Mouse (Mus musculus): ENCODE measurements around the gene Spata3. TPM values are rescaled to one million over a fixed set of nuclear protein-coding genes. Genes with fewer than 3 reads are reported as not detected.

The Spata3 gene
- not detected in 2 replicates for polyA plus RNA-seq (2014; fragmentation: Nextera tagmentation; extraction: Ambion mirVana)

DNA sequence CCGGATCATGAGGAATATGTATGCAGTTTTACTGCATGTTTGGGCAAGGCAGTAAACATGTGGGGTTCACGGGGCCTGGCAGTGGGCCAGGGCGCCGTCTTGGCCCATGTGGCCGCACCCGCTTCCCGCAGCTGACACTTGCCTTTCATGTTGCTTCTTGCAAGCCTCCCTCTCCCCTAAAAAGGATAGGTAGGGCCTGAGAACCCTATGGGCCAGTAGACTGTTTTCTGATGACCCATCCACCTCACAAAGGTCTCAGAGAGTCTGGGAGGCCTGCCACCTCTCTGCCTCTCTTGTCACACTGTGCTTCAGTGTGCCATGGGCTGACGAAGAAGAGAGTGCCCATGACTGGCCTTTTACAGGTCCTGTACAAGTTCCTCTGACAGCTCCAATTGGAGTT is at the start of gene Spata3:
Gene Spata3 (plus strand): TSS at position 301 of the 400 bp plus-strand sequence.
- Histone ChIP-seq H3K4me1 (ENCODE audit: control insufficient read depth, insufficient read depth, low read length) (no peaks in the 10 kb centered on the region), H3K9ac (ENCODE audit: low read length) (no peak within 1 kb of the TSS), H3K4me2 (ENCODE audit: low read depth, severe bottlenecking) (no peak within 1 kb of the TSS), H3K4me3 (ENCODE audit: low read depth, low read length) (no peak within 1 kb of the TSS), H3K27ac (replicated peaks; ENCODE audit: low read depth, low read length) (no peak within 1 kb of the TSS), H3K27me3 (ENCODE audit: control insufficient read depth, insufficient read depth, low read length) (peaks cover 18% of the 10 kb centered on the region), H3K9me3 (ENCODE audit: control insufficient read depth, low read length) (no peaks in the 10 kb centered on the region), H3K36me3 (ENCODE audit: control insufficient read depth, insufficient read depth, low read length) (no peaks in the 10 kb centered on the region)
- ATAC-seq (ENCODE audit: insufficient number of reproducible peaks, low FRiP score, low TSS enrichment, low read depth): no peak
- DNase-seq (ENCODE audit: low spot score): no peak
- WGBS: 92% methylated on average over 8 of the region's 8 CpGs

DNA sequence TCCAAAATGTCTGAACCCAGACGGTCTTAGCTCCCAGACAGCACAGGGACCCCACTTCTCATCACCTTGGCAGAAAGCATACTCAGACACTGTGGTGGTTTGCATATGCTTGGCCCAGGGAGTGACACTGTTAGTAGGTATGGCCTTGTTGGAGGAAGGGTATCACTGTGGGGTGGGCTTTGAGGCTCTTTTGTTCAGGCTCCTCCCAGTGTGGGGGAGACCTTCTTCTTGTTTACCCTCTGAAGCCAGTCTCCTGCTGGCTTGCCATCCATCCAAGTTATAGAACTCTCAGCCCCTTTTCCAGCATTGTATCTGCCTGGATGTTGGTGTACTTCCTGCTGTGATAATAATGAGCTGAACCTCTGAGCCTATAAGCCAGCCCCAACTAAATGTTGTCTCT is 47.5 kb upstream of the Spata3 start:
- ATAC-seq (ENCODE audit: insufficient number of reproducible peaks, low FRiP score, low TSS enrichment, low read depth) (no peak), DNase-seq (ENCODE audit: low spot score) (no peak)
- Histone ChIP-seq H3K9me3 (ENCODE audit: control insufficient read depth, low read length) (no peaks in the 10 kb centered on the region), H3K4me2 (ENCODE audit: low read depth, severe bottlenecking) (no peak overlapping the region), H3K27me3 (ENCODE audit: control insufficient read depth, insufficient read depth, low read length) (no peaks in the 10 kb centered on the region), H3K27ac (replicated peaks; ENCODE audit: low read depth, low read length) (no peak overlapping the region), H3K4me1 (ENCODE audit: control insufficient read depth, insufficient read depth, low read length) (no peaks in the 10 kb centered on the region), H3K4me3 (ENCODE audit: low read depth, low read length) (no peak overlapping the region), H3K9ac (ENCODE audit: low read length) (no peak overlapping the region), H3K36me3 (ENCODE audit: control insufficient read depth, insufficient read depth, low read length) (no peaks in the 10 kb centered on the region)
- 89% methylated on average over 1 of the region's 1 CpGs for WGBS

DNA sequence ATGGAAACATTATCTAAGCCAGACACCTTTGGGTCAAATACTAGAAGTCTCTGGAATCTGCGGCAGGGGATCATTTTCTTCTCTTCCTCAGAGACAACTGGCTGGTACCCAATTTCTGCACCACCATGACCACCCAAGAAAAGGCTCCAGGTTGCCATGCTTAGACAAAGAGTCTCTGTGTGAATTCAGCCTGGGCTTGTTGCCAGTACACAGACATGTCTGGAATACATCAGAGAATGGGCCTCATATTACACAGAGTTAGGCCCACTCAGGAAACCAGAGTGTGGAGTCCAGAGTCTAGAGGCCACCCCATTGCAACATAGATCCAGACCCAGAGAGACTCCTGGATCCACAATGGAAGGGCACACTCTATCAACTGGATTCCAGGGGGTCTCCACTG is 47.1 kb upstream of the Spata3 start:
- H3K4me2 ChIP-seq (ENCODE audit: low read depth, severe bottlenecking): no peak overlapping the region
- H3K4me3 ChIP-seq (ENCODE audit: low read depth, low read length): no peak overlapping the region
- DNase-seq (ENCODE audit: low spot score): no peak
- no peaks in the 10 kb centered on the region for H3K4me1 ChIP-seq (ENCODE audit: control insufficient read depth, insufficient read depth, low read length)
- no peaks in the 10 kb centered on the region for H3K27me3 ChIP-seq (ENCODE audit: control insufficient read depth, insufficient read depth, low read length)
- no peak overlapping the region for H3K27ac ChIP-seq (replicated peaks; ENCODE audit: low read depth, low read length)
- H3K9ac ChIP-seq (ENCODE audit: low read length): no peak overlapping the region
- H3K9me3 ChIP-seq (ENCODE audit: control insufficient read depth, low read length): no peaks in the 10 kb centered on the region
- 79% methylated on average over 1 of the region's 1 CpGs for WGBS
- ATAC-seq (ENCODE audit: insufficient number of reproducible peaks, low FRiP score, low TSS enrichment, low read depth): no peak
- H3K36me3 ChIP-seq (ENCODE audit: control insufficient read depth, insufficient read depth, low read length): no peaks in the 10 kb centered on the region

DNA sequence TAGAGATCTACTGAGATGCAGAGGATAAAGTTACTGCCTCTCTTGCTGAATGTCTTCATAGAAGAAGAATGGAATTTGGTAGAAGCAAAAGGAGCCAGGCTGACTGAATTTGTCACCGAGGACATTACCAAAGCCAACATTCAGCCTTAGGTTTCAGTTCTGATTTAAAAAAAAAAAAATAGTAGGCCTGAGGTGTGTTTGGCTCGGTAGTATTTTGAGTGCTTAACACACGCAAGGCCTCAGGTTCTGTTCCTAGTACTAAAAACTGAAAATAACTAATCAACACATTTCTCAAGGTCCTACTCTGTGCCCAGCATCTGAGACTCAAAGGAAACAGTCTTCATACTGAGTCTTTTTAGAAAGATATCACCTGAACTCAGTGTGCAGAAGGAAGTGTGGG is 45.5 kb upstream of the Spata3 start:
- no peaks in the 10 kb centered on the region for H3K4me1 ChIP-seq (ENCODE audit: control insufficient read depth, insufficient read depth, low read length)
- no peaks in the 10 kb centered on the region for H3K9me3 ChIP-seq (ENCODE audit: control insufficient read depth, low read length)
- WGBS: 86% methylated on average over 3 of the region's 3 CpGs
- no peak overlapping the region for H3K4me2 ChIP-seq (ENCODE audit: low read depth, severe bottlenecking)
- DNase-seq (ENCODE audit: low spot score): no peak
- no peak overlapping the region for H3K27ac ChIP-seq (replicated peaks; ENCODE audit: low read depth, low read length)
- no peaks in the 10 kb centered on the region for H3K27me3 ChIP-seq (ENCODE audit: control insufficient read depth, insufficient read depth, low read length)
- ATAC-seq (ENCODE audit: insufficient number of reproducible peaks, low FRiP score, low TSS enrichment, low read depth): no peak
- H3K9ac ChIP-seq (ENCODE audit: low read length): no peak overlapping the region
- H3K4me3 ChIP-seq (ENCODE audit: low read depth, low read length): no peak overlapping the region
- no peaks in the 10 kb centered on the region for H3K36me3 ChIP-seq (ENCODE audit: control insufficient read depth, insufficient read depth, low read length)

DNA sequence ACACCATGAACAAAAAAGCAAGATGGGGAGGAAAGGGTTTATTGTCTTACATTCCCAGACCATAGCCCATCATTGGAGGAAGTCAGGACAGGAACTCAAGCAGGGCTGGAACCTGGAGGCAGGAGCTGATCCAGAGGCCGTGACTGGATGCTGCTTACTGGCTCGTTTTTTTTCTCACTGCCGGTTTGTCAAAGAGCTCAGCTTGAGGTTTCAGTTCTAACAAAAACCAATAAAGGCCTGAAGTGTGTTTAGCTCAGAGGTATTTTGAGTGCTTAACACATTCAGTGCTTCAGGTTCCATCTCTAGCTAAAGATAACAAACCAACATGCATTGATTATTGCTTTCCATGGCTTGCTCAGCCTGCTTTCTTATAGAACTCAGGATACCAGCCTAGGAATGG is 44.3 kb upstream of the Spata3 start:
- H3K9ac ChIP-seq (ENCODE audit: low read length): no peak overlapping the region
- no peak overlapping the region for H3K4me3 ChIP-seq (ENCODE audit: low read depth, low read length)
- H3K27ac ChIP-seq (replicated peaks; ENCODE audit: low read depth, low read length): no peak overlapping the region
- no peak overlapping the region for H3K4me2 ChIP-seq (ENCODE audit: low read depth, severe bottlenecking)
- H3K9me3 ChIP-seq (ENCODE audit: control insufficient read depth, low read length): no peaks in the 10 kb centered on the region
- H3K27me3 ChIP-seq (ENCODE audit: control insufficient read depth, insufficient read depth, low read length): no peaks in the 10 kb centered on the region
- no peaks in the 10 kb centered on the region for H3K36me3 ChIP-seq (ENCODE audit: control insufficient read depth, insufficient read depth, low read length)
- no peaks in the 10 kb centered on the region for H3K4me1 ChIP-seq (ENCODE audit: control insufficient read depth, insufficient read depth, low read length)
- no peak for ATAC-seq (ENCODE audit: insufficient number of reproducible peaks, low FRiP score, low TSS enrichment, low read depth)
- 76% methylated on average over 3 of the region's 3 CpGs for WGBS
- no peak for DNase-seq (ENCODE audit: low spot score)

DNA sequence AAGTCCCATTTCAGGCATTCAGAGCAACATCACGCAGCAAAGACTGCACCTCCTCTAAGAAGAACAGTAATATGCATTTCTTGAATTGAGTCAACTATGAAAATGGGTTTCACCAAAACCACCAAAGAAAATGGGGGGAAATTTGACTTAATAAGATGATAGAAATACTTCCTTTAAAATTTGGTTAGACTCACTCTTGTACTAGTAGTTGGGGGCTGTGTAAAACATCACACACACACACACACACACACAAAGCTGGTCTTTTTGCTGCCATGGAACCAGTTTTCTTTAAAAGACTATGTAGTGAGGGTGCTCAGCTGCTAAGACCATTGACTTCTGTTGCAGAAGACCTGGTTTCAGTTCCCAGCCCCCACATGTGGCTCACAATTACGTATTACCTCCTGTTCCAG is 43.1 kb upstream of the Spata3 start:
- Histone ChIP-seq H3K27ac (replicated peaks; ENCODE audit: low read depth, low read length) (no peak overlapping the region), H3K9me3 (ENCODE audit: control insufficient read depth, low read length) (no peaks in the 10 kb centered on the region), H3K9ac (ENCODE audit: low read length) (no peak overlapping the region), H3K4me2 (ENCODE audit: low read depth, severe bottlenecking) (no peak overlapping the region), H3K27me3 (ENCODE audit: control insufficient read depth, insufficient read depth, low read length) (no peaks in the 10 kb centered on the region), H3K4me3 (ENCODE audit: low read depth, low read length) (no peak overlapping the region), H3K36me3 (ENCODE audit: control insufficient read depth, insufficient read depth, low read length) (no peaks in the 10 kb centered on the region), H3K4me1 (ENCODE audit: control insufficient read depth, insufficient read depth, low read length) (no peaks in the 10 kb centered on the region)
- DNase-seq (ENCODE audit: low spot score) (no peak), ATAC-seq (ENCODE audit: insufficient number of reproducible peaks, low FRiP score, low TSS enrichment, low read depth) (no peak)
- 92% methylated on average over 2 of the region's 2 CpGs for WGBS

DNA sequence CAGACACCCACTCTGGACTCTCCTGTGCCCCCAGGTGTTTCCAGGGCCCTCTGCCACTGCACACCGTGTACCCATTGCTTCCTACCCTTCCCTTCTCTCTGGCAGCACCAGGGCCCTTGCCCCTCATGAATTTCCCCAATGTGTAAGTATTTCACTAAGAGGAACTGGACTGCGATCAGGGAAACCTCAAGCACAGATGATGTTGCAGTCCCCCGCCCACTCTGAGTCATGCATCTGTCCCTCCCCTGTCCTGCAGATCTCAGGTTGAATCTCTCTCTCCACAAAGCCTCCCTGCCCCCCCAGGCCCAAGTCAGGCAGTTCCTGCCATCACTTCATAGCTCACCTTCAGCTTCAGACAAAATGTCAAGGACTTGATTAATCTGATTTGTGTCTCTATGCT is 38.9 kb upstream of the Spata3 start:
- no peak overlapping the region for H3K4me3 ChIP-seq (ENCODE audit: low read depth, low read length)
- WGBS: 75% methylated on average over 3 of the region's 3 CpGs
- no peak overlapping the region for H3K27ac ChIP-seq (replicated peaks; ENCODE audit: low read depth, low read length)
- H3K4me2 ChIP-seq (ENCODE audit: low read depth, severe bottlenecking): no peak overlapping the region
- no peaks in the 10 kb centered on the region for H3K27me3 ChIP-seq (ENCODE audit: control insufficient read depth, insufficient read depth, low read length)
- no peak overlapping the region for H3K9ac ChIP-seq (ENCODE audit: low read length)
- no peak for ATAC-seq (ENCODE audit: insufficient number of reproducible peaks, low FRiP score, low TSS enrichment, low read depth)
- H3K9me3 ChIP-seq (ENCODE audit: control insufficient read depth, low read length): no peaks in the 10 kb centered on the region
- DNase-seq (ENCODE audit: low spot score): no peak
- no peaks in the 10 kb centered on the region for H3K4me1 ChIP-seq (ENCODE audit: control insufficient read depth, insufficient read depth, low read length)
- H3K36me3 ChIP-seq (ENCODE audit: control insufficient read depth, insufficient read depth, low read length): no peaks in the 10 kb centered on the region

DNA sequence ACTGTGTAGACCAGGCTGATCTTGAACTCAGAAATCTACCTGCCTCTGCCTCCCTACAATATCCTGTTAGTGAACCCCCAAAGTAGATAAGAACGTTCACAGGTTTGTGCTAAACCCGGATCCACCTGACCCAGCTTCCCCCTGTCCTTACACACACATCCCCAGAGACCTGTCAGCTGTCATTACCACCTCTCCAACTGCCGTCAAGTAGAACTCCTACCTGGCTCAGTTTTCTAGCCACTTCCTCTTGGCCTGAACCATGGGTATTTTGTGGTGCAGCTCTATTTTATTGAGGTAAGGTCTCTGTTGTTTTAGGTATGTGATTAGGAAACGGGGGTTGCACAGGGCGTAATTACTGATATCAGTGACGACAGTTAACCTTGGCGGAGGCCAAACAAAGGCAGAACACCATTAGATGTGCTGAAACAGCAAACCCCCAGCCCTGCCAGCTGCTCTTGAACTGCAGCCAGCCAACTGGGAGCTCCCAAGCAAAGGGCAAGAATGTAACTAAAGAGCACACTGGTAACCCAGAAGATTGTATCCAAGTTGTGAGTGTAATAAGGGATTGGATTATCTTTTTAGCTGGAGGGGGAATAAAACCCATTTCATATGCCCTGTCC is 34.8 kb upstream of the Spata3 start:
- ATAC-seq (ENCODE audit: insufficient number of reproducible peaks, low FRiP score, low TSS enrichment, low read depth): no peak
- 66% methylated on average over 7 of the region's 7 CpGs for WGBS
- no peak for DNase-seq (ENCODE audit: low spot score)

DNA sequence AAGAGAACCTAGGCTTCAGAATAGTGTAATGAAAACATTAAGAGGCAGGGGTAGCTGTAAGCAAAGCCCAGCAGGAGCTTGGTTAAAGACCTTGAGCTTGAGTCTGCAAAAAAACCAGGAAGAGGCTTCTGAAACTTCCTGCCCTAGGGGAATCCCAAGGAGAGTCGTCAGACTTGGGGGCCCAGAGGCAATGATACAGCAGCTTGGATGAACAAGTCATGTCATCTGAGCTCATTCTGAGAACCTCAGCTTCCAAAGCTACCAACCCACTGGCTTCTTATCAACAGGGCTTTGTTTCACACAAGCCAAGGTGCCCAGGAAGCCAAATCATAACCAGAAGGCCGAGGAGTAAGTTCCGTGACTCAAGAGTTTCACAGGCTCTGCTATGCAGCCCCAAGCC is 30.8 kb upstream of the Spata3 start:
- H3K4me2 ChIP-seq (ENCODE audit: low read depth, severe bottlenecking): no peak overlapping the region
- H3K27ac ChIP-seq (replicated peaks; ENCODE audit: low read depth, low read length): no peak overlapping the region
- no peaks in the 10 kb centered on the region for H3K27me3 ChIP-seq (ENCODE audit: control insufficient read depth, insufficient read depth, low read length)
- no peak for ATAC-seq (ENCODE audit: insufficient number of reproducible peaks, low FRiP score, low TSS enrichment, low read depth)
- DNase-seq (ENCODE audit: low spot score): no peak
- H3K4me1 ChIP-seq (ENCODE audit: control insufficient read depth, insufficient read depth, low read length): no peaks in the 10 kb centered on the region
- H3K9ac ChIP-seq (ENCODE audit: low read length): no peak overlapping the region
- no peak overlapping the region for H3K4me3 ChIP-seq (ENCODE audit: low read depth, low read length)
- no peaks in the 10 kb centered on the region for H3K9me3 ChIP-seq (ENCODE audit: control insufficient read depth, low read length)
- H3K36me3 ChIP-seq (ENCODE audit: control insufficient read depth, insufficient read depth, low read length): no peaks in the 10 kb centered on the region
- 89% methylated on average over 3 of the region's 3 CpGs for WGBS

More for the DNA sequence above, 34.8 kb upstream of the Spata3 start:
- Histone ChIP-seq H3K9ac (ENCODE audit: low read length) (no peak overlapping the region), H3K27me3 (ENCODE audit: control insufficient read depth, insufficient read depth, low read length) (no peaks in the 10 kb centered on the region), H3K36me3 (ENCODE audit: control insufficient read depth, insufficient read depth, low read length) (no peaks in the 10 kb centered on the region), H3K4me2 (ENCODE audit: low read depth, severe bottlenecking) (no peak overlapping the region), H3K4me3 (ENCODE audit: low read depth, low read length) (no peak overlapping the region), H3K9me3 (ENCODE audit: control insufficient read depth, low read length) (no peaks in the 10 kb centered on the region), H3K27ac (replicated peaks; ENCODE audit: low read depth, low read length) (no peak overlapping the region), H3K4me1 (ENCODE audit: control insufficient read depth, insufficient read depth, low read length) (no peaks in the 10 kb centered on the region)

All from limb, embryonic 11.5 days (tissue).